Mouse (Mus musculus): ENCODE results near the gene Kcnk13.

GRCm38 (mm10) chr12:99952928-99953327, 11.4 kb upstream of the Kcnk13 start:
- TF ChIP-seq CTCF (IDR thresholded peaks at IDR 0.05; ENCODE audit: borderline replicate concordance, insufficient read depth, low read depth, low read length) (peak; percentile 66), POLR2A (IDR thresholded peaks at IDR 0.05; ENCODE audit: borderline replicate concordance, insufficient read depth, low read length) (no peak)
